Mouse (Mus musculus) stomach, embryonic 16.5 days (tissue): ENCODE data around the gene Mnat1. TPM values are rescaled to one million over a fixed set of nuclear protein-coding genes. Genes with fewer than 3 reads are reported as not detected.
"Not testable (repeated sequence)": the region's sequence is repeated elsewhere in the genome, so short reads cannot be mapped to it uniquely, and the experiment has no call there.

Source experiments
- ATAC-seq: fragments of 200-750 bp; cut with Nextera tagmentation; 2 replicates; pipeline ENCODE4 v1.8.0; 2017; ENCODE audit warnings: moderate number of reproducible peaks, moderate TSS enrichment; ENCODE audit not compliant: insufficient read depth, low FRiP score
- H3K27ac ChIP-seq: fragments of 300-500 bp; sonication (generic); 2 replicates; pipeline ENCODE4 v1.5.1; 2014; ENCODE audit warnings: low read length
- H3K27me3 ChIP-seq: fragments of 300-500 bp; sonication (generic); 2 replicates; pipeline ENCODE4 v1.6.1; 2014; ENCODE audit warnings: low read length, control low read depth, mixed read lengths; ENCODE audit not compliant: control insufficient read depth, insufficient read depth
- H3K36me3 ChIP-seq: fragments of 300-500 bp; sonication (generic); 2 replicates; pipeline ENCODE4 v1.6.1; 2014; ENCODE audit warnings: low read length; ENCODE audit not compliant: control insufficient read depth, insufficient read depth
- H3K4me1 ChIP-seq: fragments of 300-500 bp; sonication (generic); 2 replicates; pipeline ENCODE4 v1.6.1; 2014; ENCODE audit warnings: low read length, control low read depth, mixed read lengths; ENCODE audit not compliant: control insufficient read depth, insufficient read depth
- H3K4me2 ChIP-seq: fragments of 300-500 bp; sonication (generic); 2 replicates; pipeline ENCODE4 v1.6.1; 2014; ENCODE audit warnings: low read depth, low read length, mixed read lengths
- H3K4me3 ChIP-seq: fragments of 300-500 bp; sonication (generic); replicated peaks from 2 replicates; pipeline ENCODE4 v1.5.1; 2014; ENCODE audit warnings: mild to moderate bottlenecking, low read length
- H3K9ac ChIP-seq: fragments of 300-500 bp; sonication (generic); 2 replicates; pipeline ENCODE4 v1.6.1; 2014; ENCODE audit warnings: low read length
- H3K9me3 ChIP-seq: fragments of 300-500 bp; sonication (generic); replicated peaks from 2 replicates; pipeline ENCODE4 v1.6.1; 2016; ENCODE audit warnings: low read length, control low read depth; ENCODE audit not compliant: control insufficient read depth
- whole genome bisulfite sequencing: fragments of 180-500 bp; shearing (Covaris S2); extraction: QIAGEN DNeasy Blood & Tissue Kit; methylation state at CpG from one replicate; pipeline ENCODE4 v1.1.7; 2014; 5-methylcytosine and 5-hydroxymethylcytosine counted together
- polyA plus RNA-seq: library from polyadenylated mRNA; unstranded; fragments of >200 nt; fragmentation: Nextera tagmentation; extraction: Ambion mirVana; gene quantifications from 2 replicates; pipeline ENCODE4 v1.2.1, GENCODE M21; 2015

Gene Mnat1
- polyA plus RNA-seq, 1 experiment from 2014 or later, result 25.9 TPM

- no peak overlapping the region for H3K4me2 ChIP-seq
- H3K36me3 ChIP-seq, result no peaks in the 10 kb centered on the region
- no peak overlapping the region for H3K9ac ChIP-seq
- WGBS, result 76% methylated on average over 2 of the region's 2 CpGs
- no peak overlapping the region for H3K4me3 ChIP-seq
- no peaks in the 10 kb centered on the region for H3K4me1 ChIP-seq
- H3K9me3 ChIP-seq, result no peaks in the 10 kb centered on the region
- ATAC-seq, result no peak
- H3K27me3 ChIP-seq, result peaks cover 4% of the 10 kb centered on the region; the same call in 1 of the 2 replicates
- no peak overlapping the region for H3K27ac ChIP-seq
These were observed 29.3 kb upstream of the Mnat1 start for GRCm38 (mm10) chr12:73094189-73094588.

- Histone ChIP-seq H3K4me2 (no peak overlapping the region), H3K9ac (no peak overlapping the region), H3K4me1 (no peaks in the 10 kb centered on the region), H3K36me3 (no peaks in the 10 kb centered on the region), H3K4me3 (no peak overlapping the region), H3K9me3 (no peaks in the 10 kb centered on the region), H3K27ac (no peak overlapping the region), H3K27me3 (peaks cover 4% of the 10 kb centered on the region; the same call in 1 of the 2 replicates)
- 34% methylated on average over 2 of the region's 2 CpGs for WGBS
- ATAC-seq, result no peak
These were observed 28.9 kb upstream of the Mnat1 start for GRCm38 (mm10) chr12:73094605-73095004.

GRCm38 (mm10) chr12:73096177-73096576, 27.3 kb upstream of the Mnat1 start:
- not testable (repeated sequence) for H3K36me3 ChIP-seq, H3K27me3 ChIP-seq, H3K9me3 ChIP-seq, H3K27ac ChIP-seq, H3K4me3 ChIP-seq, H3K4me2 ChIP-seq, ATAC-seq, H3K4me1 ChIP-seq, H3K9ac ChIP-seq
- WGBS, result 93% methylated on average over 5 of the region's 5 CpGs

GRCm38 (mm10) chr12:73098593-73098992, 24.9 kb upstream of the Mnat1 start:
- Histone ChIP-seq H3K9ac (no peak overlapping the region), H3K9me3 (no peaks in the 10 kb centered on the region), H3K27ac (no peak overlapping the region), H3K27me3 (no peaks in the 10 kb centered on the region), H3K4me2 (no peak overlapping the region), H3K4me1 (no peaks in the 10 kb centered on the region), H3K36me3 (no peaks in the 10 kb centered on the region), H3K4me3 (no peak overlapping the region)
- no peak for ATAC-seq
- 64% methylated on average over 4 of the region's 4 CpGs for WGBS

GRCm38 (mm10) chr12:73103713-73104112, 19.8 kb upstream of the Mnat1 start:
- Histone ChIP-seq H3K27me3 (no peaks in the 10 kb centered on the region), H3K9ac (no peak overlapping the region), H3K36me3 (no peaks in the 10 kb centered on the region), H3K27ac (no peak overlapping the region), H3K9me3 (no peaks in the 10 kb centered on the region), H3K4me3 (no peak overlapping the region), H3K4me2 (no peak overlapping the region), H3K4me1 (no peaks in the 10 kb centered on the region)
- no peak for ATAC-seq
- WGBS, result 86% methylated on average over 12 of the region's 12 CpGs

- H3K36me3 ChIP-seq, result no peaks in the 10 kb centered on the region
- H3K9ac ChIP-seq, result no peak overlapping the region
- no peak overlapping the region for H3K4me3 ChIP-seq
- WGBS, result 75% methylated on average over 2 of the region's 2 CpGs
- no peaks in the 10 kb centered on the region for H3K27me3 ChIP-seq
- H3K9me3 ChIP-seq, result no peaks in the 10 kb centered on the region
- peaks cover 8% of the 10 kb centered on the region; the same call in 1 of the 2 replicates for H3K4me1 ChIP-seq
- H3K4me2 ChIP-seq, result no peak overlapping the region
- ATAC-seq, result no peak
- no peak overlapping the region for H3K27ac ChIP-seq
These were observed 15.7 kb upstream of the Mnat1 start for GRCm38 (mm10) chr12:73107821-73108220.

- WGBS, result 4% methylated on average over 23 of the region's 23 CpGs
- H3K36me3 ChIP-seq, result no peaks in the 10 kb centered on the region
- H3K4me3 ChIP-seq, result peak overlapping the region; percentile 69
- peak overlapping the region; percentile 100 for H3K4me2 ChIP-seq
- H3K9me3 ChIP-seq, result no peaks in the 10 kb centered on the region
- peak; percentile 22; the same call in 1 of the 2 replicates for ATAC-seq
- H3K27ac ChIP-seq, result no peak overlapping the region
- H3K9ac ChIP-seq, result no peak overlapping the region
- H3K4me1 ChIP-seq, result peaks cover 8% of the 10 kb centered on the region; the same call in 1 of the 2 replicates
- H3K27me3 ChIP-seq, result no peaks in the 10 kb centered on the region
These were observed 12.9 kb upstream of the Mnat1 start for GRCm38 (mm10) chr12:73110431-73111111.

GRCm38 (mm10) chr12:73111561-73112325, 11.8 kb upstream of the Mnat1 start:
- WGBS, result 2% methylated on average over 44 of the region's 44 CpGs
- H3K4me3 ChIP-seq, result peak overlapping the region; percentile 69
- ATAC-seq, result no peak
- H3K36me3 ChIP-seq, result no peaks in the 10 kb centered on the region
- peak overlapping the region; percentile 75 for H3K9ac ChIP-seq
- no peaks in the 10 kb centered on the region for H3K27me3 ChIP-seq
- H3K4me2 ChIP-seq, result peak overlapping the region; percentile 100
- peaks cover 8% of the 10 kb centered on the region; the same call in 1 of the 2 replicates for H3K4me1 ChIP-seq
- no peaks in the 10 kb centered on the region for H3K9me3 ChIP-seq
- H3K27ac ChIP-seq, result no peak overlapping the region
